9 mouse cellular contexts compared by ENCODE assay signal in genomic region chr16:30873493-30874211, GRCm38 (mm10).
DNase-seq lines count a peak whose midpoint lies in the region; ATAC-seq and TF ChIP-seq lines count a peak whose summit lies in the region.
"Had no signal": no experiment of that assay in that cellular context is flagged by ENCODE, and none has a peak within 500 bp of the region (broad histone marks: within the 10 kb centered on the region; RNA-seq: fewer than 3 reads in every experiment).

No protein-coding gene starts in this region.

- no peaks in the 10 kb centered on the region for H3K27me3 ChIP-seq in lung, embryonic 14.5 days (ENCODE audit: insufficient read depth, low read length)
- no peaks in the 10 kb centered on the region for H3K27me3 ChIP-seq in stomach, postnatal 0 days (ENCODE audit: control insufficient read depth, insufficient read depth, low read length)

- peaks cover 4% of the 10 kb centered on the region; the same call in 1 of the 2 replicates for H3K4me1 ChIP-seq in lung, embryonic 14.5 days (ENCODE audit: insufficient read depth)
- no peaks in the 10 kb centered on the region for H3K4me1 ChIP-seq in stomach, postnatal 0 days (replicated peaks; ENCODE audit: control insufficient read depth, insufficient read depth)

- peak overlapping the region; percentile 23; the same call in 1 of the 2 replicates for H3K4me2 ChIP-seq in lung, embryonic 14.5 days
- H3K4me2 ChIP-seq in stomach, postnatal 0 days (replicated peaks; ENCODE audit: low read depth), result 0 out of 2 replicates have a peak overlapping the region, but pooled peaks have one; percentile 12

- whole genome bisulfite sequencing in lung, embryonic 14.5 days, result 44% methylated on average over 26 of the region's 26 CpGs
- WGBS in stomach, postnatal 0 days, result 52% methylated on average over 26 of the region's 26 CpGs

- no peak overlapping the region for H3K9ac ChIP-seq in lung, embryonic 14.5 days
- no peak overlapping the region for H3K9ac ChIP-seq in stomach, postnatal 0 days (ENCODE audit: low read length)

- TF ChIP-seq EP300 in stomach, postnatal 0 days (optimal IDR thresholded peaks at IDR 0.05), result no peak

- no peak for ATAC-seq in lung, embryonic 14.5 days (ENCODE audit: insufficient read depth)
- ATAC-seq in stomach, postnatal 0 days (ENCODE audit: low FRiP score, low TSS enrichment), result no peak

- DNase-seq in ES-CJ7 (ENCODE audit: low read depth, low spot score), result peak; percentile 62
- DNase-seq in cerebellum, postnatal 14 days, result peak; percentile 51 to 61
- DNase-seq in heart, adult 11 months, result peak; percentile 94
- peak; percentile 5 for DNase-seq in hindlimb bud, embryonic 11.5 days (ENCODE audit: extremely low spot score, low read depth, low spot score)
- peak; percentile 45 for DNase-seq in lung, embryonic 14.5 days
- no peak for DNase-seq in stomach, postnatal 0 days (ENCODE audit: low spot score)
- DNase-seq in layer of hippocampus, adult 9-10 months (ENCODE audit: low spot score), result no peak
- DNase-seq in layer of hippocampus, adult 2 months (ENCODE audit: low spot score in 2 of 2), result no peak

- TF ChIP-seq CTCF in lung, embryonic 14.5 days (IDR thresholded peaks at IDR 0.05; ENCODE audit: low read depth), result no peak
- no peak for TF ChIP-seq CTCF in stomach, postnatal 0 days (IDR thresholded peaks at IDR 0.05; ENCODE audit: low read depth)
- no peak for TF ChIP-seq CTCF in layer of hippocampus, adult 2 months (conservative IDR thresholded peaks at IDR 0.05)

- H3K27ac ChIP-seq in lung, embryonic 14.5 days (ENCODE audit: low read depth), result no peak overlapping the region
- H3K27ac ChIP-seq in stomach, postnatal 0 days (replicated peaks), result no peak overlapping the region
- no peak overlapping the region for H3K27ac ChIP-seq in layer of hippocampus, adult 2 months
- H3K27ac ChIP-seq: macrophage had no signal

- H3K36me3 ChIP-seq in lung, embryonic 14.5 days (ENCODE audit: insufficient read depth), result no peaks in the 10 kb centered on the region
- no peaks in the 10 kb centered on the region for H3K36me3 ChIP-seq in stomach, postnatal 0 days (ENCODE audit: control insufficient read depth, insufficient read depth, low read length)

- H3K9me3 ChIP-seq in lung, embryonic 14.5 days (ENCODE audit: low read depth, low read length), result no peaks in the 10 kb centered on the region
- H3K9me3 ChIP-seq in stomach, postnatal 0 days (ENCODE audit: control insufficient read depth, low read length), result no peaks in the 10 kb centered on the region

- H3K4me3 ChIP-seq in lung, embryonic 14.5 days (ENCODE audit: low read depth, low read length), result no peak overlapping the region
- H3K4me3 ChIP-seq in stomach, postnatal 0 days (ENCODE audit: low read depth, low read length), result no peak overlapping the region
- H3K4me3 ChIP-seq in layer of hippocampus, adult 2 months, result no peak overlapping the region; the same call in 1 of the 2 replicates

Comparison
In these comparisons a context has a peak if more than half of its experiments do, and no peak if none do; other contexts are left out.
1. DNase-seq: peak in ES-CJ7 (single experiment), cerebellum, postnatal 14 days (2 of 2), heart, adult 11 months (single experiment), hindlimb bud, embryonic 11.5 days (single experiment) and lung, embryonic 14.5 days (single experiment); none in stomach, postnatal 0 days (single experiment), layer of hippocampus, adult 9-10 months (single experiment) and layer of hippocampus, adult 2 months (0 of 2).